ENCODE assay signal across 8 mouse cellular contexts in the genomic region with DNA sequence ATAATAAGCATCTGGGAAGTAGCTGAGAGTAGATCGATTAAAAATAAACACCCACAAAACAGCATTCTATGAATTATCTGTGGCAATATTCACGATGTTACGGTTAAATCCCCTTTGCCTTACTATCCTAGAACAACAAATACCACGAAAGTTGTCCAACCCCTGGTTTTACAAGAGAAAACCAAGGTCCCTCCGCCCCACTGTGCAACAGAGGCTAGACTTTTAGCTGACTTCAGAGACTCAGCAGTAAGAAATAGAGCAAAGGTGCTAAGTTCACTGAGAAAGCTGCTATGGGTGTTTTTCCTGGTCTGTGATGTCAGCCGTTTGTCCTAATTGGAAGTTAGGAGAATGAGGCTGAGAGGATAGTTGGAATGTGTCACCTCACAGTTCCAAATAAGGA. TPM values are rescaled to one million over a fixed set of nuclear protein-coding genes. Genes with fewer than 3 reads are reported as not detected.
DNase-seq lines count a peak whose midpoint lies in the region; ATAC-seq and TF ChIP-seq lines count a peak whose summit lies in the region.

No protein-coding gene starts in this region.

- no peak for DNase-seq in kidney, postnatal 36 days
- DNase-seq in gastrocnemius, postnatal 25 days = no peak
- no peak for DNase-seq in right cerebral cortex, adult 18-20 months
- DNase-seq in kidney, adult 18-20 months = no peak

- peaks cover 23% of the 10 kb centered on the region for H3K4me1 ChIP-seq in kidney, embryonic 15.5 days
- H3K4me1 ChIP-seq in bone marrow, adult 2 months (ENCODE audit: control insufficient read depth, insufficient read depth, low read length) = no peaks in the 10 kb centered on the region; the same call in 1 of the 2 replicates
- H3K4me1 ChIP-seq in hindbrain, embryonic 12.5 days = peaks cover 12% of the 10 kb centered on the region
- peaks cover 16% of the 10 kb centered on the region for H3K4me1 ChIP-seq in midbrain, embryonic 16.5 days (ENCODE audit: control insufficient read depth, insufficient read depth, low read length)

- peak overlapping the region; percentile 90; the same call in 1 of the 2 replicates for H3K27ac ChIP-seq in kidney, embryonic 15.5 days
- peak overlapping the region; percentile 90 for H3K27ac ChIP-seq in bone marrow, adult 2 months (ENCODE audit: control insufficient read depth, insufficient read depth, low read depth, low read length, poor library complexity)
- peak overlapping the region; percentile 73; the same call in 1 of the 2 replicates for H3K27ac ChIP-seq in hindbrain, embryonic 12.5 days
- H3K27ac ChIP-seq in midbrain, embryonic 16.5 days (ENCODE audit: low read length) = peak overlapping the region; percentile 78

- H3K9ac ChIP-seq in kidney, embryonic 15.5 days = peak overlapping the region; percentile 52; the same call in 1 of the 2 replicates
- no peak overlapping the region for H3K9ac ChIP-seq in hindbrain, embryonic 12.5 days
- H3K9ac ChIP-seq in midbrain, embryonic 16.5 days (ENCODE audit: low read depth, low read length) = peak overlapping the region; percentile 69; the same call in 1 of the 2 replicates

- no peak for ATAC-seq in kidney, embryonic 15.5 days (replicated peaks; ENCODE audit: low FRiP score)
- no peak for ATAC-seq in hindbrain, embryonic 12.5 days (ENCODE audit: low FRiP score)
- no peak for ATAC-seq in midbrain, embryonic 16.5 days

- H3K4me3 ChIP-seq in kidney, embryonic 15.5 days (replicated peaks) = peak overlapping the region; percentile 58
- peak overlapping the region; percentile 79 for H3K4me3 ChIP-seq in bone marrow, adult 2 months (replicated peaks; ENCODE audit: control insufficient read depth, low read depth, low read length)
- H3K4me3 ChIP-seq in hindbrain, embryonic 12.5 days = peak overlapping the region; percentile 48
- peak overlapping the region; percentile 45 for H3K4me3 ChIP-seq in midbrain, embryonic 16.5 days (ENCODE audit: low read depth, low read length)

- WGBS in kidney, embryonic 15.5 days = 54% methylated on average over 6 of the region's 6 CpGs
- 7% methylated on average over 6 of the region's 6 CpGs for WGBS in bone marrow, adult 2 months
- WGBS in hindbrain, embryonic 12.5 days = 62% methylated on average over 6 of the region's 6 CpGs
- WGBS in midbrain, embryonic 16.5 days = 61% methylated on average over 6 of the region's 6 CpGs

- H3K9me3 ChIP-seq in kidney, embryonic 15.5 days (replicated peaks) = no peaks in the 10 kb centered on the region
- no peaks in the 10 kb centered on the region for H3K9me3 ChIP-seq in hindbrain, embryonic 12.5 days (replicated peaks)
- no peaks in the 10 kb centered on the region for H3K9me3 ChIP-seq in midbrain, embryonic 16.5 days (replicated peaks; ENCODE audit: control insufficient read depth, low read length, poor library complexity, severe bottlenecking)

- no peak for TF ChIP-seq CTCF in bone marrow, adult 2 months (IDR thresholded peaks at IDR 0.05; ENCODE audit: control insufficient read depth, insufficient read depth, low read length)

- TF ChIP-seq POLR2A in bone marrow, adult 2 months (IDR thresholded peaks at IDR 0.05; ENCODE audit: borderline replicate concordance, control insufficient read depth, low read depth, low read length) = no peak

- H3K36me3 ChIP-seq in kidney, embryonic 15.5 days = 0 out of 2 replicates have a peak, but pooled peaks cover 3% of the 10 kb centered on the region
- H3K36me3 ChIP-seq in hindbrain, embryonic 12.5 days = peaks cover 3% of the 10 kb centered on the region
- no peaks in the 10 kb centered on the region for H3K36me3 ChIP-seq in midbrain, embryonic 16.5 days (ENCODE audit: control insufficient read depth, insufficient read depth, low read length)

- peak overlapping the region; percentile 89 for H3K4me2 ChIP-seq in kidney, embryonic 15.5 days
- H3K4me2 ChIP-seq in hindbrain, embryonic 12.5 days (replicated peaks) = peak overlapping the region; percentile 82
- H3K4me2 ChIP-seq in midbrain, embryonic 16.5 days (ENCODE audit: low read length) = peak overlapping the region; percentile 93

- H3K27me3 ChIP-seq in kidney, embryonic 15.5 days = peaks cover 10% of the 10 kb centered on the region
- peaks cover 29% of the 10 kb centered on the region for H3K27me3 ChIP-seq in hindbrain, embryonic 12.5 days
- no peaks in the 10 kb centered on the region; the same call in 1 of the 2 replicates for H3K27me3 ChIP-seq in midbrain, embryonic 16.5 days (ENCODE audit: control insufficient read depth, insufficient read depth, low read depth, low read length)

RNA-seq across cellular contexts. Expression of a gene that starts 1.0 kb away (rescaled TPM):
- polyA plus RNA-seq in kidney, embryonic 15.5 days (2015; fragmentation: Nextera tagmentation; extraction: Ambion mirVana) = 0.72 and 0.82 TPM in 2 replicates
- polyA plus RNA-seq in bone marrow, adult 2 months (2011; ENCODE audit: insufficient read depth, insufficient read length, low replicate concordance, missing spikeins) = 21.2 and 45.7 TPM in 2 replicates
- polyA plus RNA-seq in hindbrain, embryonic 12.5 days (2016; fragmentation: Nextera tagmentation; extraction: Ambion mirVana) = 0.39 and 0.43 TPM in 2 replicates
- polyA plus RNA-seq in midbrain, embryonic 16.5 days (2015; fragmentation: Nextera tagmentation; extraction: Ambion mirVana) = 0.31 TPM in 2 replicates
- total RNA-seq in gastrocnemius, postnatal 25 days (2021) = under 1 TPM; 0.26 to 0.59 TPM

RNA-seq across cellular contexts. Expression of a gene that starts 1.9 kb away (rescaled TPM):
- polyA plus RNA-seq in kidney, embryonic 15.5 days (2015; fragmentation: Nextera tagmentation; extraction: Ambion mirVana) = 36.0 and 38.8 TPM in 2 replicates
- polyA plus RNA-seq in bone marrow, adult 2 months (2011; ENCODE audit: insufficient read depth, insufficient read length, low replicate concordance, missing spikeins) = 98.2 and 269 TPM in 2 replicates
- 31.7 and 33.7 TPM in 2 replicates for polyA plus RNA-seq in hindbrain, embryonic 12.5 days (2016; fragmentation: Nextera tagmentation; extraction: Ambion mirVana)
- polyA plus RNA-seq in midbrain, embryonic 16.5 days (2015; fragmentation: Nextera tagmentation; extraction: Ambion mirVana) = 36.4 and 37.7 TPM in 2 replicates
- 10 to 100 TPM in 1 of 2 experiments, 1 to 10 TPM in 1; 8.8 to 10.6 TPM for total RNA-seq in gastrocnemius, postnatal 25 days (2021)

RNA-seq across cellular contexts. Expression of a gene that starts 11.0 kb away (rescaled TPM):
- not detected in 2 replicates for polyA plus RNA-seq in kidney, embryonic 15.5 days (2015; fragmentation: Nextera tagmentation; extraction: Ambion mirVana)
- polyA plus RNA-seq in bone marrow, adult 2 months (2011; ENCODE audit: insufficient read depth, insufficient read length, low replicate concordance, missing spikeins) = 1.9 and 6.0 TPM in 2 replicates
- polyA plus RNA-seq in hindbrain, embryonic 12.5 days (2016; fragmentation: Nextera tagmentation; extraction: Ambion mirVana) = not detected in 2 replicates
- polyA plus RNA-seq in midbrain, embryonic 16.5 days (2015; fragmentation: Nextera tagmentation; extraction: Ambion mirVana) = not detected in 2 replicates
- not detected for total RNA-seq in gastrocnemius, postnatal 25 days (2021)

RNA-seq across cellular contexts. Expression of a gene that starts 17.6 kb away (rescaled TPM):
- polyA plus RNA-seq in kidney, embryonic 15.5 days (2015; fragmentation: Nextera tagmentation; extraction: Ambion mirVana) = 231 and 236 TPM in 2 replicates
- 52.3 and 90.2 TPM in 2 replicates for polyA plus RNA-seq in bone marrow, adult 2 months (2011; ENCODE audit: insufficient read depth, insufficient read length, low replicate concordance, missing spikeins)
- polyA plus RNA-seq in hindbrain, embryonic 12.5 days (2016; fragmentation: Nextera tagmentation; extraction: Ambion mirVana) = 201 and 206 TPM in 2 replicates
- polyA plus RNA-seq in midbrain, embryonic 16.5 days (2015; fragmentation: Nextera tagmentation; extraction: Ambion mirVana) = 177 and 184 TPM in 2 replicates
- total RNA-seq in gastrocnemius, postnatal 25 days (2021) = 100 to 1,000 TPM; 130 to 138 TPM

RNA-seq across cellular contexts. Expression of a gene that starts 46.9 kb away (rescaled TPM):
- 9.7 and 13.6 TPM in 2 replicates for polyA plus RNA-seq in kidney, embryonic 15.5 days (2015; fragmentation: Nextera tagmentation; extraction: Ambion mirVana)
- 28.1 and 37.6 TPM in 2 replicates for polyA plus RNA-seq in bone marrow, adult 2 months (2011; ENCODE audit: insufficient read depth, insufficient read length, low replicate concordance, missing spikeins)
- 2.8 and 3.8 TPM in 2 replicates for polyA plus RNA-seq in hindbrain, embryonic 12.5 days (2016; fragmentation: Nextera tagmentation; extraction: Ambion mirVana)
- polyA plus RNA-seq in midbrain, embryonic 16.5 days (2015; fragmentation: Nextera tagmentation; extraction: Ambion mirVana) = 6.1 and 9.5 TPM in 2 replicates
- total RNA-seq in gastrocnemius, postnatal 25 days (2021) = 10 to 100 TPM; 10.6 to 14.2 TPM

Comparison
In these comparisons a context has a peak if more than half of its experiments do, and no peak if none do; other contexts are left out.
1. RNA of a gene that starts 1.0 kb away (polyA plus RNA-seq): 21.2 to 45.7 TPM in bone marrow, adult 2 months; 0.72 to 0.82 TPM in kidney, embryonic 15.5 days, 0.39 to 0.43 TPM in hindbrain, embryonic 12.5 days and 0.31 TPM in midbrain, embryonic 16.5 days; every median in the first group is over 10 times any median in the second.
2. Peak in every context shown above with its lines, with median percentiles within 50 percentile points of each other: H3K27ac ChIP-seq, H3K4me2 ChIP-seq and H3K4me3 ChIP-seq.